Comparison of ENCODE assay signal across 30 mouse cellular contexts in genomic region chr8:88947384-88947783, GRCm38 (mm10).
"Had no signal": no experiment of that assay in that cellular context is flagged by ENCODE, and none has a peak within 500 bp of the region (broad histone marks: within the 10 kb centered on the region; RNA-seq: fewer than 3 reads in every experiment).

No protein-coding gene starts in this region.

- H3K36me3 ChIP-seq: limb, embryonic 10.5 days; limb, embryonic 12.5 days; limb, embryonic 13.5 days; limb, embryonic 15.5 days; liver, embryonic 12.5 days; liver, embryonic 13.5 days; liver, embryonic 15.5 days; lung, embryonic 15.5 days; midbrain, embryonic 10.5 days; midbrain, embryonic 12.5 days; midbrain, embryonic 15.5 days; neural tube, embryonic 12.5 days had no signal

- H3K9me3 ChIP-seq: limb, embryonic 10.5 days; limb, embryonic 15.5 days; liver, embryonic 12.5 days; liver, embryonic 13.5 days; liver, embryonic 15.5 days; lung, embryonic 15.5 days; midbrain, embryonic 12.5 days; midbrain, embryonic 15.5 days had no signal

- H3K9ac ChIP-seq: limb, embryonic 12.5 days; limb, embryonic 13.5 days; limb, embryonic 15.5 days; liver, embryonic 12.5 days; liver, embryonic 13.5 days; liver, embryonic 14.5 days; liver, embryonic 15.5 days; liver, postnatal 0 days; lung, embryonic 14.5 days; lung, embryonic 15.5 days; midbrain, embryonic 12.5 days; midbrain, embryonic 15.5 days; neural tube, embryonic 12.5 days had no signal

- DNase-seq: left cerebral cortex, postnatal 4 days; liver; liver, embryonic 13.5 days; liver, postnatal 0 days; lung, adult 18-20 months; lung, adult 2 months; lung, embryonic 14.5 days; lung, postnatal 10 days; lung, postnatal 14 days; lung, postnatal 36 days; lung, postnatal 4 days had no signal

- H3K4me1 ChIP-seq: limb, embryonic 10.5 days; limb, embryonic 12.5 days; limb, embryonic 13.5 days; limb, embryonic 15.5 days; liver, embryonic 12.5 days; liver, embryonic 13.5 days; liver, embryonic 15.5 days; lung, embryonic 15.5 days; megakaryocyte, embryonic 14.5 days; midbrain, embryonic 12.5 days; midbrain, embryonic 15.5 days; neural tube, embryonic 12.5 days had no signal

- H3K27ac ChIP-seq: limb, embryonic 10.5 days; limb, embryonic 12.5 days; limb, embryonic 13.5 days; limb, embryonic 15.5 days; liver, embryonic 12.5 days; liver, embryonic 13.5 days; liver, embryonic 14.5 days; liver, embryonic 15.5 days; lung, embryonic 15.5 days; macrophage; midbrain, embryonic 12.5 days; midbrain, embryonic 15.5 days; neural tube, embryonic 12.5 days had no signal

- H3K27me3 ChIP-seq: limb, embryonic 12.5 days; limb, embryonic 15.5 days; liver, embryonic 12.5 days; liver, embryonic 13.5 days; liver, embryonic 15.5 days; lung, embryonic 15.5 days; megakaryocyte, embryonic 14.5 days; midbrain, embryonic 15.5 days; neural tube, embryonic 12.5 days had no signal

- ATAC-seq: liver, embryonic 12.5 days; liver, postnatal 0 days; lung, postnatal 0 days; midbrain, embryonic 15.5 days; midbrain, embryonic 16.5 days had no signal

- H3K4me2 ChIP-seq: limb, embryonic 12.5 days; limb, embryonic 13.5 days; limb, embryonic 15.5 days; liver, embryonic 11.5 days; liver, embryonic 12.5 days; liver, embryonic 13.5 days; liver, embryonic 15.5 days; lung, embryonic 14.5 days; lung, embryonic 15.5 days; midbrain, embryonic 11.5 days; midbrain, embryonic 12.5 days; midbrain, embryonic 15.5 days; neural tube, embryonic 12.5 days had no signal

- H3K4me3 ChIP-seq: limb, embryonic 10.5 days; limb, embryonic 12.5 days; limb, embryonic 13.5 days; limb, embryonic 15.5 days; liver, embryonic 12.5 days; liver, embryonic 13.5 days; liver, embryonic 15.5 days; lung, embryonic 15.5 days; megakaryocyte, embryonic 14.5 days; midbrain, embryonic 10.5 days; midbrain, embryonic 12.5 days; midbrain, embryonic 15.5 days; myocyte; neural tube, embryonic 12.5 days had no signal
